Mouse (Mus musculus) liver, embryonic 14.5 days (tissue): ENCODE measurements around the gene Nckipsd. TPM values are rescaled to one million over a fixed set of nuclear protein-coding genes. Genes with fewer than 3 reads are reported as not detected.

Source experiments
- ATAC-seq: fragments of 200-750 bp; cut with Nextera tagmentation; 2 replicates; pipeline ENCODE4 v1.8.0; 2017; ENCODE audit warnings: moderate number of reproducible peaks, mild to moderate bottlenecking, moderate library complexity; ENCODE audit not compliant: insufficient read depth
- DNase-seq, 3 experiments: peaks; one replicate each; pipeline ENCODE4 v3.0.0-alpha.2; 2012 to 2013; ENCODE audit warnings: low read depth in 3 of 3, low spot score in 3 of 3
- H3K27ac ChIP-seq: fragments of 300-500 bp; sonication (generic); 2 replicates; pipeline ENCODE4 v1.5.1; 2014; ENCODE audit warnings: moderate library complexity, mild to moderate bottlenecking, control low read depth, inconsistent platforms
- H3K27me3 ChIP-seq: fragments of 300-500 bp; sonication (generic); 2 replicates; pipeline ENCODE4 v1.6.1; 2014; ENCODE audit warnings: mild to moderate bottlenecking, low read length, moderate library complexity; ENCODE audit not compliant: control insufficient read depth, insufficient read depth
- H3K36me3 ChIP-seq: fragments of 300-500 bp; sonication (generic); replicated peaks from 2 replicates; pipeline ENCODE4 v1.6.1; 2014; ENCODE audit warnings: low read depth; ENCODE audit not compliant: control insufficient read depth, insufficient read depth
- H3K4me1 ChIP-seq, 2 experiments: fragments of 200-500 bp in 1 of 2; fragments of 300-500 bp in 1 of 2; sonication (generic) in 1 of 2; replicated peaks; 2 replicates each; pipeline ENCODE4 v1.6.1; 2012 to 2014; ENCODE audit warnings: antibody characterized with exemption in 1 of 2, inconsistent platforms in 1 of 2, low read length in 1 of 2; ENCODE audit not compliant: control insufficient read depth in 2 of 2, insufficient read depth in 2 of 2
- H3K4me2 ChIP-seq: fragments of 300-500 bp; sonication (generic); 2 replicates; pipeline ENCODE4 v1.6.1; 2014; ENCODE audit warnings: low read depth, mild to moderate bottlenecking, control low read depth, moderate library complexity
- H3K4me3 ChIP-seq, 2 experiments: fragments of 200-500 bp in 1 of 2; fragments of 300-500 bp in 1 of 2; sonication (generic) in 1 of 2; 2 replicates each; pipeline ENCODE4 v1.5.1; 2012 to 2014; ENCODE audit warnings: low read depth in 2 of 2, low read length in 2 of 2, mild to moderate bottlenecking in 2 of 2, control low read depth in 1 of 2, inconsistent platforms in 1 of 2, moderate library complexity in 1 of 2; ENCODE audit not compliant: insufficient read depth in 1 of 2
- H3K9ac ChIP-seq: fragments of 300-500 bp; sonication (generic); replicated peaks from 2 replicates; pipeline ENCODE4 v1.6.1; 2014; ENCODE audit warnings: mild to moderate bottlenecking, control low read depth, moderate library complexity
- H3K9me3 ChIP-seq: fragments of 300-500 bp; sonication (generic); 2 replicates; pipeline ENCODE4 v1.6.1; 2016; ENCODE audit warnings: low read length, mixed read lengths; ENCODE audit not compliant: control insufficient read depth
- CTCF ChIP-seq: IDR thresholded peaks from 2 replicates; pipeline ENCODE4 v1.5.1; 2016; ENCODE audit warnings: antibody characterized with exemption, low read depth, control low read depth
- EP300 ChIP-seq: IDR thresholded peaks from 2 replicates; pipeline ENCODE4 v1.6.1; 2016; ENCODE audit warnings: antibody characterized with exemption, low read depth
- WGBS: fragments of 180-500 bp; shearing (Covaris S2); extraction: QIAGEN DNeasy Blood & Tissue Kit; methylation state at CpG from one replicate; pipeline ENCODE4 v1.1.7; 2014; ENCODE audit not compliant: insufficient replicate concordance; 5-methylcytosine and 5-hydroxymethylcytosine counted together
- polyA plus RNA-seq, 2 experiments: library from polyadenylated mRNA; depleted of rRNA in 1 of 2; stranded (reverse) in 1 of 2; unstranded in 1 of 2; fragments of >200 nt; fragmentation: Nextera tagmentation in 1 of 2; extraction: Ambion mirVana in 1 of 2; gene quantifications; 2 replicates each; pipeline versions ENCODE4 v1.2.1 to v1.2.3; 2012 to 2014

Nckipsd gene
- polyA plus RNA-seq, 2 experiments: 3.2 to 3.4 TPM

- peak overlapping the region; percentile 39 to 42 for H3K4me3 ChIP-seq
- no peaks in the 10 kb centered on the region for H3K36me3 ChIP-seq
- peak overlapping the region; percentile 63 for H3K4me2 ChIP-seq
- H3K27me3 ChIP-seq: peaks cover 52% of the 10 kb centered on the region
- DNase-seq (peak; percentile 77 to 84 (median 81)), ATAC-seq (peak; percentile 95)
- TF ChIP-seq EP300: no peak
- no peak for TF ChIP-seq CTCF
- H3K27ac ChIP-seq: no peak overlapping the region
- H3K9ac ChIP-seq: no peak overlapping the region
- WGBS: 4% methylated on average over 46 of the region's 46 CpGs
- no peaks in the 10 kb centered on the region for H3K9me3 ChIP-seq
- H3K4me1 ChIP-seq: peaks cover 3 to 4% of the 10 kb centered on the region in 2 experiments; a peak in 1 of 4 replicates
Observed at GRCm38 (mm10) chr9:108832390-108833108, 24.4 kb downstream of the Nckipsd start.

- no peak overlapping the region for H3K9ac ChIP-seq
- DNase-seq (no peak), ATAC-seq (no peak)
- no peaks in the 10 kb centered on the region; the same call in 1 of the 2 replicates for H3K27me3 ChIP-seq
- H3K27ac ChIP-seq: no peak overlapping the region
- no peaks in the 10 kb centered on the region for H3K4me1 ChIP-seq
- 13% methylated on average over 14 of the region's 14 CpGs for WGBS
- no peak overlapping the region for H3K4me2 ChIP-seq
- H3K4me3 ChIP-seq: no peak overlapping the region
- no peak for TF ChIP-seq EP300
- peak; percentile 52 for TF ChIP-seq CTCF
- no peaks in the 10 kb centered on the region for H3K9me3 ChIP-seq
- H3K36me3 ChIP-seq: no peaks in the 10 kb centered on the region
Observed at GRCm38 (mm10) chr9:108842989-108843388, 34.8 kb downstream of the Nckipsd start.

- H3K9ac ChIP-seq: no peak overlapping the region
- ATAC-seq (0 out of 2 replicates have a peak, but pooled peaks have one; percentile 16), DNase-seq (no peak)
- WGBS: 62% methylated on average over 5 of the region's 5 CpGs
- H3K4me1 ChIP-seq: no peaks in the 10 kb centered on the region
- no peak for TF ChIP-seq EP300
- TF ChIP-seq CTCF: no peak
- no peaks in the 10 kb centered on the region for H3K36me3 ChIP-seq
- H3K4me3 ChIP-seq: no peak overlapping the region
- no peak overlapping the region for H3K4me2 ChIP-seq
- H3K27me3 ChIP-seq: no peaks in the 10 kb centered on the region; the same call in 1 of the 2 replicates
- H3K9me3 ChIP-seq: no peaks in the 10 kb centered on the region
- H3K27ac ChIP-seq: no peak overlapping the region
Observed at GRCm38 (mm10) chr9:108845390-108845789, 37.2 kb downstream of the Nckipsd start.

- H3K9me3 ChIP-seq: no peaks in the 10 kb centered on the region
- H3K36me3 ChIP-seq: no peaks in the 10 kb centered on the region
- no peak overlapping the region for H3K4me3 ChIP-seq
- DNase-seq (no peak), ATAC-seq (no peak)
- H3K9ac ChIP-seq: no peak overlapping the region
- H3K4me2 ChIP-seq: no peak overlapping the region
- 62% methylated on average over 4 of the region's 4 CpGs for WGBS
- no peak for TF ChIP-seq CTCF
- no peak for TF ChIP-seq EP300
- no peaks in the 10 kb centered on the region for H3K4me1 ChIP-seq
- no peaks in the 10 kb centered on the region; the same call in 1 of the 2 replicates for H3K27me3 ChIP-seq
- H3K27ac ChIP-seq: no peak overlapping the region
Observed at GRCm38 (mm10) chr9:108847374-108847773, 39.2 kb downstream of the Nckipsd start.

GRCm38 (mm10) chr9:108848419-108848818 is 40.3 kb downstream of the Nckipsd start:
- TF ChIP-seq EP300 (no peak), CTCF (no peak)
- Histone ChIP-seq H3K9ac (no peak overlapping the region), H3K4me1 (peaks cover under 1% of the 10 kb centered on the region in 2 experiments; a peak in 3 of 4 replicates), H3K36me3 (no peaks in the 10 kb centered on the region), H3K4me2 (no peak overlapping the region), H3K27ac (no peak overlapping the region), H3K27me3 (no peaks in the 10 kb centered on the region; the same call in 1 of the 2 replicates), H3K4me3 (no peak overlapping the region), H3K9me3 (no peaks in the 10 kb centered on the region)
- WGBS: 53% methylated on average over 17 of the region's 17 CpGs
- no peak for DNase-seq
- ATAC-seq: no peak
